Mouse (Mus musculus) heart, adult 8-10 months (tissue): ENCODE data around the gene Gm28047. TPM values are rescaled to one million over a fixed set of nuclear protein-coding genes. Genes with fewer than 3 reads are reported as not detected.
A peak's percentile ranks its signal among the peaks of the same experiment; 100 is the strongest.

ENCODE experiments used
- DNase-seq: peaks from one replicate; pipeline ENCODE4 v3.0.0; 2022; ENCODE audit warnings: low spot score
- total RNA-seq, 4 experiments: library from RNA; stranded (reverse); gene quantifications; 2 replicates each; pipeline ENCODE4 v1.2.4; 2022

Gm28047 gene
- total RNA-seq, 4 experiments from 2014 or later, result 1.4 TPM; not detected in 3

- peak; percentile 64 for DNase-seq
Measured at GRCm38 (mm10) chr15:102516728-102517404, 108.0 kb downstream of the Gm28047 start, which contains the start of gene Map3k12. TSS of gene Map3k12 (minus strand) at chr15:102517064.

GRCm38 (mm10) chr15:102516293-102516692, 108.6 kb downstream of the Gm28047 start:
- no peak for DNase-seq

GRCm38 (mm10) chr15:102515791-102516190, 109.1 kb downstream of the Gm28047 start:
- DNase-seq, result no peak

- DNase-seq, result no peak
Measured at GRCm38 (mm10) chr15:102515261-102515660, 109.6 kb downstream of the Gm28047 start.

- no peak for DNase-seq
Measured at GRCm38 (mm10) chr15:102513004-102513403, 111.9 kb downstream of the Gm28047 start.

- no peak for DNase-seq
Measured at GRCm38 (mm10) chr15:102512471-102512870, 112.4 kb downstream of the Gm28047 start.

- DNase-seq, result no peak
Measured at GRCm38 (mm10) chr15:102512010-102512409, 112.9 kb downstream of the Gm28047 start.

- DNase-seq, result no peak
Measured at GRCm38 (mm10) chr15:102511285-102511833, 113.5 kb downstream of the Gm28047 start.

GRCm38 (mm10) chr15:102510590-102511284, 114.1 kb downstream of the Gm28047 start:
- DNase-seq, result peak; percentile 66

- DNase-seq, result no peak
Measured at GRCm38 (mm10) chr15:102510110-102510509, 114.8 kb downstream of the Gm28047 start.

- no peak for DNase-seq
Measured at GRCm38 (mm10) chr15:102508336-102508735, 116.5 kb downstream of the Gm28047 start.

- DNase-seq, result no peak
Measured at GRCm38 (mm10) chr15:102507561-102507960, 117.3 kb downstream of the Gm28047 start.

- no peak for DNase-seq
Measured at GRCm38 (mm10) chr15:102506864-102507263, 118.0 kb downstream of the Gm28047 start.

- no peak for DNase-seq
Measured at GRCm38 (mm10) chr15:102506464-102506830, 118.4 kb downstream of the Gm28047 start.

- DNase-seq, result no peak
Measured at GRCm38 (mm10) chr15:102505770-102506463, 119.0 kb downstream of the Gm28047 start.

- no peak for DNase-seq
Measured at GRCm38 (mm10) chr15:102505073-102505769, 119.6 kb downstream of the Gm28047 start.

GRCm38 (mm10) chr15:102503924-102504782, 120.7 kb downstream of the Gm28047 start:
- no peak for DNase-seq

GRCm38 (mm10) chr15:102503447-102503846, 121.4 kb downstream of the Gm28047 start, which contains the start of gene Gm10337:
TSS of gene Gm10337 (plus strand) at chr15:102503722.
- no peak for DNase-seq

GRCm38 (mm10) chr15:102502254-102502840, 122.5 kb downstream of the Gm28047 start:
- no peak for DNase-seq
